Mouse (Mus musculus) liver, embryonic 16.5 days (tissue): ENCODE measurements around the gene Zdhhc14. TPM values are rescaled to one million over a fixed set of nuclear protein-coding genes. Genes with fewer than 3 reads are reported as not detected.

Experiments used
- ATAC-seq: fragments of 200-750 bp; cut with Nextera tagmentation; 2 replicates; pipeline ENCODE4 v1.8.0; 2017; ENCODE audit warnings: low read depth, mild to moderate bottlenecking, moderate number of reproducible peaks, moderate library complexity
- H3K27ac ChIP-seq: fragments of 300-500 bp; sonication (generic); 2 replicates; pipeline ENCODE4 v1.5.1; 2014; ENCODE audit warnings: mild to moderate bottlenecking, low read length
- H3K27me3 ChIP-seq: fragments of 300-500 bp; sonication (generic); 2 replicates; pipeline ENCODE4 v1.6.1; 2014; ENCODE audit warnings: low read depth, low read length, mixed read lengths; ENCODE audit not compliant: control insufficient read depth, insufficient read depth
- H3K36me3 ChIP-seq: fragments of 300-500 bp; sonication (generic); 2 replicates; pipeline ENCODE4 v1.6.1; 2014; ENCODE audit warnings: mild to moderate bottlenecking; ENCODE audit not compliant: control insufficient read depth, insufficient read depth
- H3K4me1 ChIP-seq: fragments of 300-500 bp; sonication (generic); 2 replicates; pipeline ENCODE4 v1.6.1; 2014; ENCODE audit warnings: low read depth, low read length, mixed read lengths; ENCODE audit not compliant: control insufficient read depth
- H3K4me2 ChIP-seq: fragments of 300-500 bp; sonication (generic); 2 replicates; pipeline ENCODE4 v1.6.1; 2014; ENCODE audit warnings: low read depth, low read length, mixed read lengths
- H3K4me3 ChIP-seq: fragments of 300-500 bp; sonication (generic); 2 replicates; pipeline ENCODE4 v1.5.1; 2014; ENCODE audit warnings: low read depth, mild to moderate bottlenecking, low read length
- H3K9ac ChIP-seq: fragments of 300-500 bp; sonication (generic); 2 replicates; pipeline ENCODE4 v1.6.1; 2014; ENCODE audit warnings: low read depth, low read length
- H3K9me3 ChIP-seq: fragments of 300-500 bp; sonication (generic); replicated peaks from 2 replicates; pipeline ENCODE4 v1.6.1; 2016; ENCODE audit warnings: low read length; ENCODE audit not compliant: control insufficient read depth
- WGBS: fragments of 180-500 bp; shearing (Covaris S2); extraction: QIAGEN DNeasy Blood & Tissue Kit; methylation state at CpG from one replicate; pipeline ENCODE4 v1.1.7; 2014; ENCODE audit not compliant: insufficient replicate concordance; 5-methylcytosine and 5-hydroxymethylcytosine counted together
- polyA plus RNA-seq: library from polyadenylated mRNA; unstranded; fragments of >200 nt; fragmentation: Nextera tagmentation; extraction: Ambion mirVana; gene quantifications from 2 replicates; pipeline ENCODE4 v1.2.1, GENCODE M21; 2015

Zdhhc14 gene
- polyA plus RNA-seq, 1 experiment from 2014 or later, result 3.0 TPM

- WGBS, result 23% methylated on average over 3 of the region's 3 CpGs
- Histone ChIP-seq H3K9ac (no peak overlapping the region), H3K4me3 (no peak overlapping the region), H3K4me1 (no peaks in the 10 kb centered on the region), H3K4me2 (no peak overlapping the region), H3K9me3 (no peaks in the 10 kb centered on the region), H3K36me3 (no peaks in the 10 kb centered on the region), H3K27me3 (no peaks in the 10 kb centered on the region), H3K27ac (no peak overlapping the region)
- peak; percentile 49 for ATAC-seq
These were observed 104.1 kb downstream of the Zdhhc14 start for GRCm38 (mm10) chr17:5596490-5596889.

DNA sequence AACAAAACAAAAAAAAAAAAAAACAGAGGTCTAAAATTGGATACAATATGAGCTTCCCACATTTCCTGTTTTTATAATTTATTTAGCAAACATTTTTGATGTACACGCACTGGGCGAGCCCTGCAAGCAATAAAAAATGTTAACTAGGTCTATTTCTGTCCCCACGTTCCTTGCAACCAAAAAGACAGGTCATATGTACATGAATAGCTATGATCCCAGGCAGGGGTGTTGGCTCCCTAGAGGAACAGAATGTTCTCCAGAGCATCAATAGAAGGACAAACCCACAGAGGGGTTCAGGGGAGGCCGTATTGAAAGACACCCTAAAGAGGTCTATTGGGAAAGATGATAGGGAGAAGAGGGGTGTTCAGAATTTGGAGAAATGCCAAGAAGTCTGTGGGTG lies 106.6 kb downstream of the Zdhhc14 start:
- WGBS, result 78% methylated on average over 4 of the region's 4 CpGs
- H3K36me3 ChIP-seq, result no peaks in the 10 kb centered on the region
- no peak overlapping the region for H3K4me2 ChIP-seq
- H3K27ac ChIP-seq, result no peak overlapping the region
- H3K27me3 ChIP-seq, result no peaks in the 10 kb centered on the region
- H3K9ac ChIP-seq, result no peak overlapping the region
- H3K9me3 ChIP-seq, result no peaks in the 10 kb centered on the region
- H3K4me1 ChIP-seq, result no peaks in the 10 kb centered on the region
- ATAC-seq, result no peak
- no peak overlapping the region for H3K4me3 ChIP-seq

DNA sequence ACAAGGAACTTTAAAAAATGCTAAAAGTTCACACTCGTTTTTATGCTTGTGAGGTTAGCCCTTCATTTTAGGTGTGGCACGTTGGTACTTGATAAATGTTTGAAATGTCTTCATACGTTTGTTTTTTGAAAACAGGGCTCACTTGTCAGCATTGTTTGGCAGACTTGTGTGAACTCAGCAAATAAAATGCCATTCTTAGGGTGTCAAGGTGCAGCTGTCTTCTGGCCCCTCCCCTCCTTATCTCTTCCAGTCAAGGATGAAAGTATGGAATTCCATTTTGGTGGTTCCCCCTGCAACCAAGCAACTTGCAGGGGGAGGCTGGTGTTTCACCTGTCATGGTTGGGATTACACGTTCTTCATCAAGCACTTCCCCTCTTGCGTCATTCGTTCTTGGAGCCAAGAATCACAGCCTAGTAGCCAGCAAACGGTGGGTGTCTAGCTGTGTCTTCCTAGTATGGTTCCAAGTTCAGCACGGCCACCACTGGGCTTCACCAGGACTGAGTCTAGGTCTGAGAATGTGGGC lies 108.2 kb downstream of the Zdhhc14 start:
- 74% methylated on average over 8 of the region's 8 CpGs for WGBS
- H3K36me3 ChIP-seq, result no peaks in the 10 kb centered on the region
- no peak overlapping the region for H3K9ac ChIP-seq
- no peak overlapping the region for H3K27ac ChIP-seq
- ATAC-seq, result no peak
- H3K9me3 ChIP-seq, result no peaks in the 10 kb centered on the region
- H3K4me1 ChIP-seq, result no peaks in the 10 kb centered on the region
- H3K4me3 ChIP-seq, result no peak overlapping the region
- H3K4me2 ChIP-seq, result no peak overlapping the region
- H3K27me3 ChIP-seq, result no peaks in the 10 kb centered on the region

DNA sequence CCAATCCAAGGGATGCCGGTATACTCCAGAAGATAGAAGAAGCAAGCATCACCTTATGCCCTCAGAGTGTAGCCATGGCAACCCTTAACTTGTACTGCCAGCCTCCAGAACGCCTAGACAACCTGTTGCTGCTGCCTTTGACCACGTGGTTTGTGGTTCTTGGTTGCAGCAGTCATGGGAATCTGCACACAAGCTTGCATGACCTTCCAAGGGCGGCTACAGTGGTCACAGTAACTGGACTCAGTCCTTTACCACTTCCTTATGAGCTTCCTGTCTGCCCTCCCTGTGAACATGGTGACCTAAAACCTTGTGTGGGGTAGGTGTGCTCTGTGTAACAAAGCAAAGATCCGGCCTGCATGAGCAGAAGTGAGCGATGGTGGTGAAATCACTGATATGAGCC lies 109.6 kb downstream of the Zdhhc14 start:
- Histone ChIP-seq H3K27me3 (no peaks in the 10 kb centered on the region), H3K4me3 (no peak overlapping the region), H3K27ac (no peak overlapping the region), H3K4me2 (no peak overlapping the region), H3K36me3 (no peaks in the 10 kb centered on the region), H3K9ac (no peak overlapping the region), H3K9me3 (no peaks in the 10 kb centered on the region), H3K4me1 (no peaks in the 10 kb centered on the region)
- WGBS, result 46% methylated on average over 6 of the region's 6 CpGs
- 0 out of 2 replicates have a peak, but pooled peaks have one; percentile 15 for ATAC-seq

GRCm38 (mm10) chr17:5606151-5606591 lies 113.8 kb downstream of the Zdhhc14 start:
- Histone ChIP-seq H3K4me2 (no peak overlapping the region), H3K9me3 (no peaks in the 10 kb centered on the region), H3K27me3 (no peaks in the 10 kb centered on the region), H3K9ac (no peak overlapping the region), H3K36me3 (no peaks in the 10 kb centered on the region), H3K4me1 (no peaks in the 10 kb centered on the region), H3K4me3 (no peak overlapping the region), H3K27ac (no peak overlapping the region)
- peak; percentile 68 for ATAC-seq
- WGBS, result 69% methylated on average over 8 of the region's 8 CpGs

DNA sequence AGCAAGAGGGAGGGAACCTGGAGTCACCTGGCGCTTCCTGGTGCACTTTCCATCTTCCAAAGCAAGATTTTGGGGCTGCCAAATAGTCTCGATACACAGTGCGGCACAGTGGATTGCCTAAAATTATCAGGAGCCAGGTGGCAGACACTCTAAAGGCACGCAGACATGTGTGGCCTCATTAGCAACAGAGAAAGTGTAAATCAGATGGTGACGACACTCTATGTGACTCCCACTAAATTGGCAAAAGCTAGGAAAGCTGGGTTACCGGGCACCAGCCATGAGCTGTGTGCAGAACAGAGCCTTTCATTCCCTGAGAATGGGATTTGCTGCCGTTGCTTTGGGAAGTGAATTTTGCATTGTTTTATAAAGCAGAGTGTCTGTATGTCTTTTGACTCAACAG lies 115.0 kb downstream of the Zdhhc14 start:
- Histone ChIP-seq H3K9ac (no peak overlapping the region), H3K36me3 (no peaks in the 10 kb centered on the region), H3K4me3 (no peak overlapping the region), H3K4me1 (no peaks in the 10 kb centered on the region), H3K27ac (no peak overlapping the region), H3K9me3 (no peaks in the 10 kb centered on the region), H3K27me3 (no peaks in the 10 kb centered on the region), H3K4me2 (no peak overlapping the region)
- no peak for ATAC-seq
- 85% methylated on average over 7 of the region's 7 CpGs for WGBS

GRCm38 (mm10) chr17:5609875-5610552 lies 117.7 kb downstream of the Zdhhc14 start:
- Histone ChIP-seq H3K9me3 (no peaks in the 10 kb centered on the region), H3K27me3 (no peaks in the 10 kb centered on the region), H3K27ac (no peak overlapping the region), H3K9ac (no peak overlapping the region), H3K4me2 (no peak overlapping the region), H3K36me3 (no peaks in the 10 kb centered on the region), H3K4me1 (peaks cover 6% of the 10 kb centered on the region), H3K4me3 (no peak overlapping the region)
- peak; percentile 68 for ATAC-seq
- WGBS, result 80% methylated on average over 4 of the region's 4 CpGs

DNA sequence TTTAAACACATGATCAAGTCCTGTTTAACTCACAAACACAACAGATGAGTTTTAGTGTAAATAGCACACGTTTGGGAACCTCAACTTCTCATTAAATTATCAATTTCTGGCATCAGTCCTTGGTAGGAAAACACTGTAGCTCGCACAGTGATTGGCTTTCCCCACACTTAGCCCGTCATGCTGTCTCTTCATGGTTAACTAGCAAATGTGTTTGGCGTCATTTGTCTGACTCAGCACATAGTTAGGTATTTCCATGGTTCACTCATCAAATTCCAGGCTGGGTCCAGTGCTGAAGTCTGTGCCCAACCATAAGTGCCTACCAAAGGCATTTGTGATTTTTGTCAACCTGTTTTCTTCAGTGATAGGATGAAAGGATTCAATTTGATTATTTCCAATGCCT lies 119.9 kb downstream of the Zdhhc14 start:
- Histone ChIP-seq H3K27me3 (no peaks in the 10 kb centered on the region), H3K4me1 (peaks cover 7% of the 10 kb centered on the region), H3K4me3 (no peak overlapping the region), H3K9me3 (no peaks in the 10 kb centered on the region), H3K27ac (no peak overlapping the region), H3K36me3 (no peaks in the 10 kb centered on the region), H3K4me2 (no peak overlapping the region), H3K9ac (no peak overlapping the region)
- no peak for ATAC-seq
- WGBS, result 58% methylated on average over 4 of the region's 4 CpGs

DNA sequence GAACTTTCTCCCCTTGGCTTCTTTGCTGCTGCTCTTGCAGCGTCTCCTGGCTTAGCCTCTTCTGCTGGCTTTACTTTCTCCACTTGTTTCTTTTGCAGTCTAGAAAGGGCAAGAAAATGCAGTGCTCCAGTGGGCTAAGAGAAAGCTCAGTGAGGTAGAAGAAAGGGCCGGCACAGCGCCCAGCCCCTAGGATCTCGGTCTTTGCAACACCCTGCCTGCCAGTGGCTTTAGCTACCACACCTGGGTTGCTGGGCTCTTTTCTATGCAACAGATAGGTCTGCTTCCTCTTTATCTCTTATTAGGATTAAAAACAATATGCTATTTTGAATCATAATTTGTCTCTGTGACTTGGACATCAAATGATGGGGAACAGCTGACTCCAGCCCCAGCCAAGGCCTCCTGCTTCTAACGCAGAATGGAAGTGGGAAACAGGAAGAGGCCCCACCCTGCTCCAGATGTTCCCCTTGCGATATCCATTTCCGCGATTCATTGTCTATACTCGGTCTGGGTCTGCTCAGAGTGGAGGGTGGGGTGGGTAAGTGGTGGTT lies 122.5 kb downstream of the Zdhhc14 start:
- Histone ChIP-seq H3K4me2 (no peak overlapping the region), H3K9ac (no peak overlapping the region), H3K27ac (no peak overlapping the region), H3K27me3 (no peaks in the 10 kb centered on the region), H3K4me3 (no peak overlapping the region), H3K4me1 (peaks cover 7% of the 10 kb centered on the region), H3K9me3 (no peaks in the 10 kb centered on the region), H3K36me3 (no peaks in the 10 kb centered on the region)
- WGBS, result 33% methylated on average over 9 of the region's 9 CpGs
- ATAC-seq, result peak; percentile 62
